Mouse (Mus musculus) forebrain, embryonic 14.5 days (tissue): ENCODE measurements around the gene Pank4. TPM values are rescaled to one million over a fixed set of nuclear protein-coding genes. Genes with fewer than 3 reads are reported as not detected.

ENCODE experiments used
- ATAC-seq: fragments of 200-750 bp; cut with Nextera tagmentation; 2 replicates; pipeline ENCODE4 v1.8.0; 2017; ENCODE audit warnings: mild to moderate bottlenecking, moderate library complexity
- DNase-seq: peaks from one replicate; pipeline ENCODE4 v3.0.0-alpha.2; 2015; ENCODE audit warnings: low spot score
- H3K27ac ChIP-seq: fragments of 300-500 bp; sonication (generic); 2 replicates; pipeline ENCODE4 v1.5.1; 2014; ENCODE audit warnings: low read depth, mild to moderate bottlenecking, control low read depth, low read length, moderate library complexity
- H3K27me3 ChIP-seq: fragments of 300-500 bp; sonication (generic); replicated peaks from 2 replicates; pipeline ENCODE4 v1.6.1; 2014; ENCODE audit warnings: low read length, control low read depth, mixed read lengths; ENCODE audit not compliant: control insufficient read depth, insufficient read depth
- H3K36me3 ChIP-seq: fragments of 300-500 bp; sonication (generic); 2 replicates; pipeline ENCODE4 v1.6.1; 2014; ENCODE audit warnings: low read length, control low read depth; ENCODE audit not compliant: control insufficient read depth, insufficient read depth
- H3K4me1 ChIP-seq: fragments of 300-500 bp; sonication (generic); 2 replicates; pipeline ENCODE4 v1.6.1; 2014; ENCODE audit warnings: antibody characterized with exemption, low read length, control low read depth; ENCODE audit not compliant: control insufficient read depth, insufficient read depth
- H3K4me2 ChIP-seq: fragments of 300-500 bp; sonication (generic); 2 replicates; pipeline ENCODE4 v1.6.1; 2014; ENCODE audit warnings: mild to moderate bottlenecking, control low read depth, low read length
- H3K4me3 ChIP-seq: fragments of 300-500 bp; sonication (generic); 2 replicates; pipeline ENCODE4 v1.5.1; 2014; ENCODE audit warnings: low read depth, low read length, control low read depth
- H3K9ac ChIP-seq: fragments of 300-500 bp; sonication (generic); 2 replicates; pipeline ENCODE4 v1.6.1; 2014; ENCODE audit warnings: mild to moderate bottlenecking, low read length, control low read depth, moderate library complexity
- H3K9me3 ChIP-seq: fragments of 300-500 bp; sonication (generic); replicated peaks from 2 replicates; pipeline ENCODE4 v1.6.1; 2016; ENCODE audit warnings: low read length, control low read depth, mixed read lengths; ENCODE audit not compliant: control insufficient read depth
- WGBS: fragments of 180-500 bp; shearing (Covaris S2); extraction: QIAGEN DNeasy Blood & Tissue Kit; methylation state at CpG from one replicate; pipeline ENCODE4 v1.1.7; 2014; 5-methylcytosine and 5-hydroxymethylcytosine counted together
- polyA plus RNA-seq: library from polyadenylated mRNA; unstranded; fragments of >200 nt; fragmentation: Nextera tagmentation; extraction: Ambion mirVana; gene quantifications from 2 replicates; pipeline ENCODE4 v1.2.1, GENCODE M21; 2014

The Pank4 gene
- polyA plus RNA-seq, 1 experiment from 2014 or later, result 34.6 TPM

DNA sequence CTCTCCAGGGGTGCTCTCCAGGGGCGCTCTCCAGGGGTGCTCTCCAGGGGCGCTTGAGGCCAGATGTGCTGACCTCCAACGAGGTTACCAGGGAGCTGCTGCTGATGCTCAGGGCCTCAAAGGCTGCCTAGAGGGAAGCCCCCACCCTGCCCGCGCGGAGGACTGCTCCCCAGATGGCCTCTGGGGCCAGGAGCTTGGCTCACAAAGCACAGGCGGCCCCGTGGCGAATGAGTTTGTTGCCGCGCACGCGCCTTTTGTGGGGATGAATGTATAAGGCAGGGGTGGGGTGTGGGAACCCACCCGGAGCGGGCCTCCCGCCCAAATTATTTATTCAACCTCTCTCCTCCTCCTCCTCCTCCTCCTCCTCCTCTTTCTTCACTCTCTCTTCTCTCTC, 14.3 kb upstream of the Pank4 start:
- ATAC-seq (0 out of 2 replicates have a peak, but pooled peaks have one; percentile 8), DNase-seq (peak; percentile 85)
- no peak overlapping the region for H3K9ac ChIP-seq
- 3% methylated on average over 16 of the region's 16 CpGs for WGBS
- peak overlapping the region; percentile 33; the same call in 1 of the 2 replicates for H3K4me2 ChIP-seq
- peak overlapping the region; percentile 89 for H3K27ac ChIP-seq
- H3K4me1 ChIP-seq, result peaks cover 32% of the 10 kb centered on the region
- no peak overlapping the region for H3K4me3 ChIP-seq
- H3K36me3 ChIP-seq, result no peaks in the 10 kb centered on the region
- H3K27me3 ChIP-seq, result no peaks in the 10 kb centered on the region
- no peaks in the 10 kb centered on the region for H3K9me3 ChIP-seq

DNA sequence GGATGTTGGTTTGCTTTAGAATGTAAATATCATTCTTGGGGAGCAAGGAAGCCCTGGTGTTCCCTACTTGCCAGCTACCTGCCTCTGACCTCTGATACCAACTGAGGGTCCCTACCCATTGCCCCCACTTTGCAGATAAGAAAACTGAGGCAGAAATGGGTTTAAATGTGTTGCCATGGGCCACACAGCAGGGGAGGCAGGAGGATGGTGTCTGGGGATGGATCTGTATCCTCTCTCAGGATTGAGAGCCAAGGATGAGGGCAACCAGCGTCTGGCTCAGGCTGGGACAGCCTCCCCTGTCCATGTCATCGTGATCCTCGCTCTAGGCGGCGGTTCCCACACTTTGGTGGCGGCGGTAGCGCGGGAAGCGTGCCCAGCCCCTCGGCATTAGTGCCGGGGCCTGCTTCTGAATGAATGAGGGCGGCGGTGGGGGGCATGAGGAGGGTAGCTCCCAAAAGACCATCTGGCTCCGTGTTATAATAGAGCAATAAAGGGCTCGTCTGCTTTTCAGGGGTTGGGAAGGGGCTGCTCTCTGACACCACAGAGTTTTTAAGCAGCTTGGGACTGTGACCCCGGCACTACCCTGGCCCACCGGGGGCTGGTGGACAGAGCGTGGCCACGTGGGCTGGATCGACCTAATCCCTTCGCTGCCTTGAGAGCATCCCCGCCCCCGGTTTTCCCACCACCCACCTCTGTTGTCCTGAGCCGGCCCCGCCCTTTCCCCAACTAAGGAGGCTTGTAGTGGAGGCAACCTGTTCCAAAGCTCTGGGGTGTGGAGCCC, 11.3 kb upstream of the Pank4 start:
- peak overlapping the region; percentile 32; the same call in 1 of the 2 replicates for H3K9ac ChIP-seq
- WGBS, result under 1% methylated on average over 26 of the region's 26 CpGs
- H3K4me1 ChIP-seq, result peaks cover 32% of the 10 kb centered on the region
- H3K36me3 ChIP-seq, result no peaks in the 10 kb centered on the region
- ATAC-seq, result peak; percentile 60
- peak overlapping the region; percentile 63; the same call in 1 of the 2 replicates for H3K27ac ChIP-seq
- H3K9me3 ChIP-seq, result no peaks in the 10 kb centered on the region
- DNase-seq, result peak; percentile 86
- peak overlapping the region; percentile 25; the same call in 1 of the 2 replicates for H3K4me2 ChIP-seq
- H3K4me3 ChIP-seq, result no peak overlapping the region
- 0 out of 2 replicates have a peak, but pooled peaks cover 3% of the 10 kb centered on the region for H3K27me3 ChIP-seq

DNA sequence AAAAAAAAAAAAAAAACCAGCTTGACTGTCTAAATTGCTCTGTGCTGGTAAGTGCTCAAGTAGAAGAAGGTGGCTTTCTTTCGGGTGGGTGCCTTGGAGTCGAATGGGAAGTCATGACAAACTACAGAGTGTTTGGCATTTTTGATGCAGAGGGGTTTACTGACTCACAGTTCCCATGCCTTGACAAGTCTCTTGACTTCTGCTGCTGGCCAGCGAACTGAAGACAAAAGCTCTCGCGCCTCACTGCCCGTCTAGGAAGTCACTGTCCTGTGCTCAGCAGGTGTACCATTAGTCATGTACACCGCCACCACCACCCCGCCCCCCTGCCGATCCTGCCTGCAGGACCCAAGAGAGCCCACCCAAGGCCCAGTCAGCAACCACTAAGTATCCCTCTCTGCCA, 7.3 kb upstream of the Pank4 start:
- peaks cover 46% of the 10 kb centered on the region for H3K4me1 ChIP-seq
- no peak overlapping the region for H3K27ac ChIP-seq
- no peak overlapping the region for H3K4me2 ChIP-seq
- ATAC-seq, result no peak
- H3K4me3 ChIP-seq, result no peak overlapping the region
- H3K36me3 ChIP-seq, result no peaks in the 10 kb centered on the region
- H3K27me3 ChIP-seq, result 0 out of 2 replicates have a peak, but pooled peaks cover 3% of the 10 kb centered on the region
- WGBS, result 50% methylated on average over 9 of the region's 9 CpGs
- H3K9me3 ChIP-seq, result no peaks in the 10 kb centered on the region
- H3K9ac ChIP-seq, result no peak overlapping the region
- DNase-seq, result no peak

DNA sequence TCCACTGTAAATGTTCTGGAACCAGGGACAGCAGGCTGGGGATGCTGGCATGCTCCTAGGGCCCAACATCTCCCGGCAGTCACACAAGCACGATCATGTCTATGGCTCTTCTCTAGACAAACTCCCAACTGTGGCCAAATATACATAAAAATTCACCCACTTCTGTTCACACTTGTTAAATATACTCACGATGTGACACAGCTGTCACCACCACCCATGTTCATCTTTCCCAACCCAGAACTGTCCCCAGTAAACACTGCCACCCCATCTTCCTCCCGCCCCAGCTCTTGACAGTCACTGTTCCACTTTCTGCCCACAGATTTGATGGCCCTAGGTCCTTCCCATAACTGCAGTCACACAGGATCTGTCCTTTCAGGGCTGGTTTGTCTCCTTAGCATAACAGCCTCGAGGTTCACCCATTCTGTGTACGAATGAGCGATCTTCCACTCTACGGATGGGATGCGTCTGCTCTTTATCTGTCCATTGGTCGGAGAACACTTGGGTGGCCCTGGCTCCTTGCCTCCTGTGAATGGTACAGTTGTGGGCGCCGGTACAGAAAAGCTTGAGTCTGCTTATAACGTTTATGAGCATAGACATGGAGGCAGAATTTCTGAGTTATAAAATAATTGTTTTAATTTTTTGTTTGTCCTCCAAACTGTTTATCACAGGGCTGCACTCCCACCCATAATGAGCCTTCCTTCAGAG, 6.5 kb upstream of the Pank4 start:
- DNase-seq (no peak), ATAC-seq (no peak)
- no peak overlapping the region for H3K4me3 ChIP-seq
- 0 out of 2 replicates have a peak overlapping the region, but pooled peaks have one; percentile 22 for H3K9ac ChIP-seq
- peaks cover 52% of the 10 kb centered on the region for H3K4me1 ChIP-seq
- 0 out of 2 replicates have a peak, but pooled peaks cover 3% of the 10 kb centered on the region for H3K27me3 ChIP-seq
- H3K4me2 ChIP-seq, result peak overlapping the region; percentile 49
- no peaks in the 10 kb centered on the region for H3K9me3 ChIP-seq
- H3K36me3 ChIP-seq, result no peaks in the 10 kb centered on the region
- H3K27ac ChIP-seq, result peak overlapping the region; percentile 68; the same call in 1 of the 2 replicates
- WGBS, result 29% methylated on average over 13 of the region's 13 CpGs

DNA sequence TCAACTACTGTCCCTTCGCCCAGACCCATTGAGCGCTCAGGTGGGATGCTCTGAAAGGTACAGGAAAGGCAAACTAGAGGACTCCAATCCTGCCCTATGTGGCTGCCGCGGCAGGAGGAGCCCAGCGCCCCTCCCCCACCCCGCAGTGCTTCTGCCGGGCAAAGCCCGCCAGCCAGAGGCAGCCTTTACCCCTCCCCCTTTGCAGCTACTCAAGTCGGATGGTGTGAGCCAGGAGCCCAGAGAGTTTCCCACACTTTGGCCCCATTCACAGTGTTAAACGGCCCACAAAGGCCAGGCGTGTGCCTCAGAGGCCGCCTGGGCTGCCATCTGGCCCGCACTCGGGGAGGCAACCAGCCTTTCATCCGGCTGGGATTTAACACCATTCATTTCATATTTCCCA, 5.8 kb upstream of the Pank4 start:
- H3K9ac ChIP-seq, result 0 out of 2 replicates have a peak overlapping the region, but pooled peaks have one; percentile 22
- no peaks in the 10 kb centered on the region for H3K36me3 ChIP-seq
- ATAC-seq (peak; percentile 64), DNase-seq (peak; percentile 97)
- H3K9me3 ChIP-seq, result no peaks in the 10 kb centered on the region
- H3K4me2 ChIP-seq, result peak overlapping the region; percentile 49
- H3K4me1 ChIP-seq, result peaks cover 55% of the 10 kb centered on the region
- 0 out of 2 replicates have a peak, but pooled peaks cover 3% of the 10 kb centered on the region for H3K27me3 ChIP-seq
- WGBS, result under 1% methylated on average over 15 of the region's 15 CpGs
- H3K4me3 ChIP-seq, result 0 out of 2 replicates have a peak overlapping the region, but pooled peaks have one; percentile 1
- peak overlapping the region; percentile 68; the same call in 1 of the 2 replicates for H3K27ac ChIP-seq

DNA sequence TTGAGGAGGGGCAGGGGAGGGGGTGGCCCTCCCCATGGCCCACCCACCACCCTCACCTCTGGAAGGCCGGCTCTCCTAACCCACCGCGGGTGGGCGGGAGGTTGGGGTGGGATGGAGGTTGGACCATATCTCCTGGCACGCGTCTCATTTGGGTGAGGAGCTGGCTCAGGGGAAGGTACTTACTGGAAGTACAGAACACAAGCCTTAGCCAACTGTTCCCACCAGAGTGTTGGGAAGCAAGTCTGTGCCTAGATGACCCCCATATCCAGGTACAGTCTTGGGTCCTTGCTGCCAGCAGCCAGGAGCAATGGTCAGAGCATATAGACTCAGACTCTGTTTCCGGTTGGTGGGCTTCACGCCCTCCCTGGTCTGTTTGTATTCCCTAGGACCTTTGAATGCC, 5.3 kb upstream of the Pank4 start:
- WGBS, result 4% methylated on average over 8 of the region's 8 CpGs
- Histone ChIP-seq H3K9me3 (no peaks in the 10 kb centered on the region), H3K27me3 (0 out of 2 replicates have a peak, but pooled peaks cover 3% of the 10 kb centered on the region), H3K4me2 (peak overlapping the region; percentile 49), H3K9ac (no peak overlapping the region; the same call in 1 of the 2 replicates), H3K4me3 (no peak overlapping the region), H3K36me3 (no peaks in the 10 kb centered on the region), H3K4me1 (peaks cover 55% of the 10 kb centered on the region), H3K27ac (peak overlapping the region; percentile 68)
- no peak for DNase-seq
- no peak for ATAC-seq

DNA sequence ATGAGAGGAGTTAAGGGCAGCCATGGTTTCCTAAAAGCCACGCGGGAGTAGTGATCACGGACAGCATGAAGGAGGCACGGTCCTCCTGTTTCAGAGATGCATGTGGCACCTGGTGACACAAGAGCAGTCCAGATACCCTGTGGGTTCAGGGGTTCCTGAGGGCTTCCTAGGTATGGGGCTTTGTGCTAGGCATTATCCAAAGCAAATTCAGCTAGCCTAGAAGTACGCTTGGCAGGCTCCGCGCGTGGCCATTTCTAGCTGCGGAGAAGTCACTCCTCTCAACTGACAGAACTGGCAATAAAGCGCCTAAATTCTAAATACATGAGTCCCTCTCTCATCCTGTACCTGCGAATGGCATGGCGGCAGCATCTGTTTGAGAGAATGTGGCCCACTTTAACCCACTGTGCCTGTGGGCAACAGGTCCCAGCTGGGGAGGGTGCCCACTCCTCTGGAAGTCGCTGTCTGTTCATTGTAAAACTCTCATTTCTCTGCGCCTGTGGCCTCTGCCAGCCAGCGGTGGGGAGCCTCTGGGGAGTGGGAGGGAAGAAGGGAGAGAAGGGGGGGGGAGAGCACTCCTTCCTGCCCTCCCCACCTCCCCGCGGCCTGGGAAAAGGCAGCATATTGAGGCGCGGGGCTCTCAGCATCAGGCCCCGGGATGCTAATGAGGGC, 3.8 kb upstream of the Pank4 start:
- peak overlapping the region; percentile 81 for H3K4me2 ChIP-seq
- H3K27ac ChIP-seq, result peak overlapping the region; percentile 94
- 4% methylated on average over 20 of the region's 20 CpGs for WGBS
- peak overlapping the region; percentile 95 for H3K9ac ChIP-seq
- peaks cover 58% of the 10 kb centered on the region for H3K4me1 ChIP-seq
- no peaks in the 10 kb centered on the region for H3K9me3 ChIP-seq
- peak overlapping the region; percentile 76 for H3K4me3 ChIP-seq
- no peaks in the 10 kb centered on the region for H3K36me3 ChIP-seq
- ATAC-seq (no peak; the same call in 1 of the 2 replicates), DNase-seq (no peak)
- 0 out of 2 replicates have a peak, but pooled peaks cover 3% of the 10 kb centered on the region for H3K27me3 ChIP-seq

DNA sequence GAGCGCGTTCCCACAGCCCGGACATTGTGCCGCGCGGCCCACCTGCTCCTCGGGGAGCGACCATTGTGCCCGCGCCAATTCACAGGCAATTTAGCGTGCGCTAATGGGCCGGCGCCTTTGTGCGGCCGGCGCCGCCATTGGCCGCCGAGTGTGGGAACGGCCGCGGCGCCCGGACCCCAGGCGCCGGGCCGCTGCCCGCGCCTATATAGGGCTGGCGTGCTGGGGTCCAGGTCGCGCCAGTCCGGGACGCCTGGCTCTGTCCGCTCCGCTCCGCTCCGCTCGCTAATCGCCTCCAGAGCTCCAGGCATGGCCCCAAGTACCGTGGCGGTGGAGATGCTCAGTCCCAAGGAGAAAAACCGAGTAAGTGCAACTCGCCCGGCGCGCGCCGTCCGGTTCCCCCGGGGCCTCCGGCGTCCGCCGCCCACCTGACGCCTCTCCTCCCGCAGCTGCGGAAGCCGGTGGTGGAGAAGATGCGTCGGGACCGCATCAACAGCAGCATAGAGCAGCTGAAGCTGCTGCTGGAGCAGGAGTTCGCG, 3.2 kb upstream of the Pank4 start, which contains the start of gene Hes5:
Gene Hes5 (plus strand): TSS at position 234 of the 536 bp plus-strand sequence.
- Histone ChIP-seq H3K27me3 (0 out of 2 replicates have a peak, but pooled peaks cover under 1% of the 10 kb centered on the region), H3K4me1 (peaks cover 61% of the 10 kb centered on the region), H3K4me2 (peak within 1 kb of the TSS; percentile 81), H3K9me3 (no peaks in the 10 kb centered on the region), H3K36me3 (no peaks in the 10 kb centered on the region), H3K4me3 (peak within 1 kb of the TSS; percentile 76), H3K9ac (peak within 1 kb of the TSS; percentile 95), H3K27ac (peak within 1 kb of the TSS; percentile 94)
- 1% methylated on average over 65 of the region's 65 CpGs for WGBS
- DNase-seq (peak; percentile 94), ATAC-seq (peak; percentile 63)
